Mouse (Mus musculus) myocyte (in vitro differentiated cells): ENCODE results near the gene Fate1.

Experiments used
- MYOD1 ChIP-seq, 3 experiments: IDR thresholded peaks; one replicate each; pipeline ENCODE4 v1.6.1; 2011; ENCODE audit warnings: control low read depth in 2 of 3, low read depth in 2 of 3, mild to moderate bottlenecking in 2 of 3, moderate library complexity in 1 of 3; ENCODE audit not compliant: insufficient read length in 2 of 3, control insufficient read depth in 1 of 3
- MYOG ChIP-seq, 3 experiments: IDR thresholded peaks; one replicate each; pipeline ENCODE4 v1.6.1; 2011; ENCODE audit warnings: control low read depth in 2 of 3, low read depth in 2 of 3, mild to moderate bottlenecking in 2 of 3; ENCODE audit not compliant: insufficient read length in 2 of 3, control insufficient read depth in 1 of 3, insufficient read depth in 1 of 3
- POLR2A ChIP-seq: IDR thresholded peaks from one replicate; pipeline ENCODE4 v1.6.1; 2011; ENCODE audit warnings: low read depth, mild to moderate bottlenecking, control low read depth, moderate library complexity; ENCODE audit not compliant: insufficient read length

DNA sequence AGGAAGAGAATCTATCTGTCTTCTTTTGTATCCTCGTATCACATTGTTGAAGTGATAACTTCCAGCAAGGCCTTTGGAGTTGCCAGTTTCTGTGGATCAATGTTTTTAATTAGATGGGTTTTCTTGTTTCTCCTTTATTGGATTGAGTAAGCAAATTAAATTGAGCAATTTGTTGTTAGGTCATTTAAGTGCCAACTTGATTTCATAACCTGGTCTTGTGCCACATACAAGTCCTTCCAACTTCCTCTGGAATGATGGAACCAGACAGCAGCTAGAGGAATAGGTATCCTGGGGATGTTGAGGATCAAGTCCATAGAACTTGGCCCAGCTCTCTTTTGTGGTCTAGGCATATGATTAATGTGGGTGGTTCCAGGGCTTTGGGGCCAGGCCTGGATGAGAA lies 49.5 kb downstream of the Fate1 start:
- no peak for TF ChIP-seq POLR2A
- TF ChIP-seq MYOG (IDR thresholded peaks at IDR 0.05; ENCODE audit: control insufficient read depth in 1 of 3, insufficient read depth in 1 of 3, insufficient read length in 2 of 3, low read depth in 2 of 3), result no peak
- TF ChIP-seq MYOD1 (IDR thresholded peaks at IDR 0.05; ENCODE audit: control insufficient read depth in 1 of 3, insufficient read length in 2 of 3, low read depth in 2 of 3), result no peak
